Mouse (Mus musculus) spleen, adult 2 months (tissue): ENCODE measurements around the gene Hs6st3.

Source experiments
- CTCF ChIP-seq: fragments of 200-500 bp; IDR thresholded peaks from 2 replicates; pipeline ENCODE4 v1.5.1; 2011; ENCODE audit warnings: mild to moderate bottlenecking, inconsistent platforms; ENCODE audit not compliant: insufficient read depth, insufficient read length, insufficient replicate concordance; ENCODE audit errors: extremely low read depth
- POLR2A ChIP-seq: fragments of 200-500 bp; IDR thresholded peaks from 2 replicates; pipeline ENCODE4 v1.6.1; 2011; ENCODE audit warnings: low read depth, low read length, inconsistent platforms

- TF ChIP-seq POLR2A (no peak), CTCF (no peak)
Observed at GRCm38 (mm10) chr14:119137512-119137905, 632 bp upstream of the Hs6st3 start.
